Comparison of ENCODE assay signal across 11 mouse cellular contexts in genomic region chr8:104630111-104630479, GRCm38 (mm10). TPM values are rescaled to one million over a fixed set of nuclear protein-coding genes. Genes with fewer than 3 reads are reported as not detected.
DNase-seq lines count a peak whose midpoint lies in the region; ATAC-seq lines count a peak whose summit lies in the region.
"Had no signal": no experiment of that assay in that cellular context is flagged by ENCODE, and none has a peak within 500 bp of the region (broad histone marks: within the 10 kb centered on the region; RNA-seq: fewer than 3 reads in every experiment).

No protein-coding gene starts in this region.

- H3K4me1 ChIP-seq in hindbrain, embryonic 10.5 days (replicated peaks) = peaks cover 27% of the 10 kb centered on the region
- H3K4me1 ChIP-seq in hindbrain, embryonic 11.5 days (replicated peaks; ENCODE audit: control insufficient read depth, insufficient read depth, low read length) = no peaks in the 10 kb centered on the region; the same call in 1 of the 2 replicates
- peaks cover 24% of the 10 kb centered on the region for H3K4me1 ChIP-seq in embryonic facial prominence, embryonic 10.5 days
- H3K4me1 ChIP-seq in hindbrain, embryonic 15.5 days (replicated peaks) = peaks cover 14% of the 10 kb centered on the region
- peaks cover 10% of the 10 kb centered on the region for H3K4me1 ChIP-seq in midbrain, embryonic 13.5 days (replicated peaks)

- 37% methylated on average over 8 of the region's 8 CpGs for WGBS in hindbrain, embryonic 10.5 days
- WGBS in hindbrain, embryonic 11.5 days = 40% methylated on average over 8 of the region's 8 CpGs
- WGBS in embryonic facial prominence, embryonic 10.5 days = 41% methylated on average over 8 of the region's 8 CpGs
- 40% methylated on average over 8 of the region's 8 CpGs for WGBS in hindbrain, embryonic 15.5 days
- WGBS in midbrain, embryonic 13.5 days = 40% methylated on average over 8 of the region's 8 CpGs

- H3K27me3 ChIP-seq in hindbrain, embryonic 10.5 days (ENCODE audit: insufficient read depth, poor library complexity, severe bottlenecking) = peaks cover 43% of the 10 kb centered on the region
- peaks cover 17% of the 10 kb centered on the region for H3K27me3 ChIP-seq in hindbrain, embryonic 11.5 days (ENCODE audit: control insufficient read depth, insufficient read depth, low read length)
- H3K27me3 ChIP-seq in embryonic facial prominence, embryonic 10.5 days (replicated peaks; ENCODE audit: low read depth, poor library complexity, severe bottlenecking) = peaks cover 47% of the 10 kb centered on the region
- peaks cover 7% of the 10 kb centered on the region for H3K27me3 ChIP-seq in hindbrain, embryonic 15.5 days
- H3K27me3 ChIP-seq in midbrain, embryonic 13.5 days = peaks cover 30% of the 10 kb centered on the region

- H3K9ac ChIP-seq in hindbrain, embryonic 11.5 days (ENCODE audit: low read depth, low read length) = no peak overlapping the region
- H3K9ac ChIP-seq in hindbrain, embryonic 15.5 days = no peak overlapping the region
- no peak overlapping the region for H3K9ac ChIP-seq in midbrain, embryonic 13.5 days (replicated peaks)

- no peak for DNase-seq in hindbrain, embryonic 10.5 days (ENCODE audit: low spot score)
- DNase-seq in hindbrain, embryonic 11.5 days (ENCODE audit: low spot score) = no peak
- DNase-seq in embryonic facial prominence, embryonic 10.5 days (ENCODE audit: low spot score) = no peak
- DNase-seq in urinary bladder, postnatal 25 days (ENCODE audit: low spot score) = no peak
- no peak for DNase-seq in cerebellum, adult 11 months
- no peak for DNase-seq in gastrocnemius, postnatal 36 days

- H3K27ac ChIP-seq in hindbrain, embryonic 10.5 days = no peak overlapping the region
- no peak overlapping the region for H3K27ac ChIP-seq in hindbrain, embryonic 11.5 days (ENCODE audit: low read depth, low read length)
- no peak overlapping the region for H3K27ac ChIP-seq in embryonic facial prominence, embryonic 10.5 days (replicated peaks)
- no peak overlapping the region for H3K27ac ChIP-seq in hindbrain, embryonic 15.5 days (replicated peaks)
- no peak overlapping the region for H3K27ac ChIP-seq in midbrain, embryonic 13.5 days

- H3K9me3 ChIP-seq in hindbrain, embryonic 10.5 days = no peaks in the 10 kb centered on the region
- no peaks in the 10 kb centered on the region for H3K9me3 ChIP-seq in hindbrain, embryonic 11.5 days (ENCODE audit: control insufficient read depth, low read length)
- H3K9me3 ChIP-seq in embryonic facial prominence, embryonic 10.5 days = no peaks in the 10 kb centered on the region
- no peaks in the 10 kb centered on the region for H3K9me3 ChIP-seq in hindbrain, embryonic 15.5 days
- no peaks in the 10 kb centered on the region for H3K9me3 ChIP-seq in midbrain, embryonic 13.5 days

- ATAC-seq in hindbrain, embryonic 11.5 days (ENCODE audit: low FRiP score) = no peak
- ATAC-seq in hindbrain, embryonic 15.5 days (ENCODE audit: low FRiP score, low read depth) = no peak
- ATAC-seq in midbrain, embryonic 13.5 days = no peak

- H3K36me3 ChIP-seq in hindbrain, embryonic 10.5 days = peaks cover 3% of the 10 kb centered on the region
- H3K36me3 ChIP-seq in hindbrain, embryonic 11.5 days (ENCODE audit: control insufficient read depth, insufficient read depth, low read length) = no peaks in the 10 kb centered on the region
- H3K36me3 ChIP-seq in embryonic facial prominence, embryonic 10.5 days (replicated peaks) = no peaks in the 10 kb centered on the region; the same call in 1 of the 2 replicates
- 0 out of 2 replicates have a peak, but pooled peaks cover 6% of the 10 kb centered on the region for H3K36me3 ChIP-seq in hindbrain, embryonic 15.5 days
- peaks cover 3% of the 10 kb centered on the region; the same call in 1 of the 2 replicates for H3K36me3 ChIP-seq in midbrain, embryonic 13.5 days

- peak overlapping the region; percentile 54; the same call in 1 of the 2 replicates for H3K4me3 ChIP-seq in hindbrain, embryonic 10.5 days
- no peak overlapping the region for H3K4me3 ChIP-seq in hindbrain, embryonic 11.5 days (ENCODE audit: low read depth, low read length)
- H3K4me3 ChIP-seq in embryonic facial prominence, embryonic 10.5 days = peak overlapping the region; percentile 57; the same call in 1 of the 2 replicates
- peak overlapping the region; percentile 30 for H3K4me3 ChIP-seq in hindbrain, embryonic 15.5 days
- peak overlapping the region; percentile 32; the same call in 1 of the 2 replicates for H3K4me3 ChIP-seq in midbrain, embryonic 13.5 days (replicated peaks)

- H3K4me2 ChIP-seq in hindbrain, embryonic 11.5 days (replicated peaks; ENCODE audit: low read depth, low read length) = no peak overlapping the region
- H3K4me2 ChIP-seq in hindbrain, embryonic 15.5 days = peak overlapping the region; percentile 59
- H3K4me2 ChIP-seq in midbrain, embryonic 13.5 days (replicated peaks) = peak overlapping the region; percentile 55; the same call in 1 of the 2 replicates

- intact Hi-C loops in gastrocnemius, postnatal 36 days (cut with DNase I) = no loop called here

RNA-seq across cellular contexts. Expression of gene Rrad, which starts 1.0 kb away (rescaled TPM):
- 1.2 and 1.5 TPM in 2 replicates for polyA plus RNA-seq in hindbrain, embryonic 10.5 days (2016; fragmentation: Nextera tagmentation; extraction: Ambion mirVana)
- 1.7 and 2.1 TPM in 2 replicates for polyA plus RNA-seq in hindbrain, embryonic 11.5 days (2014; fragmentation: Nextera tagmentation; extraction: Ambion mirVana)
- polyA plus RNA-seq in embryonic facial prominence, embryonic 10.5 days (2016; fragmentation: Nextera tagmentation; extraction: Ambion mirVana) = 0.92 and 1.3 TPM in 2 replicates
- polyA plus RNA-seq in hindbrain, embryonic 15.5 days (2015; fragmentation: Nextera tagmentation; extraction: Ambion mirVana) = 3.0 and 3.9 TPM in 2 replicates
- polyA plus RNA-seq in midbrain, embryonic 13.5 days (2015; fragmentation: Nextera tagmentation; extraction: Ambion mirVana) = 2.8 and 3.3 TPM in 2 replicates
- total RNA-seq in gastrocnemius, postnatal 36 days (2021) = 1 to 10 TPM; 2.2 to 2.9 TPM

RNA-seq across cellular contexts. Expression of gene Cdh16, which starts 5.9 kb away (rescaled TPM):
- polyA plus RNA-seq in hindbrain, embryonic 10.5 days (2016; fragmentation: Nextera tagmentation; extraction: Ambion mirVana) = not detected in 2 replicates
- not detected in 2 replicates for polyA plus RNA-seq in hindbrain, embryonic 11.5 days (2014; fragmentation: Nextera tagmentation; extraction: Ambion mirVana)
- not detected in 2 replicates for polyA plus RNA-seq in embryonic facial prominence, embryonic 10.5 days (2016; fragmentation: Nextera tagmentation; extraction: Ambion mirVana)
- polyA plus RNA-seq in hindbrain, embryonic 15.5 days (2015; fragmentation: Nextera tagmentation; extraction: Ambion mirVana) = not detected in 2 replicates
- not detected in 2 replicates for polyA plus RNA-seq in midbrain, embryonic 13.5 days (2015; fragmentation: Nextera tagmentation; extraction: Ambion mirVana)
- not detected for total RNA-seq in gastrocnemius, postnatal 36 days (2021)
- total RNA-seq: left cerebral cortex, postnatal 25 days had no signal
- polyA plus RNA-seq: brain, embryonic 14.5 days; urinary bladder, adult 2 months had no signal

RNA-seq across cellular contexts. Expression of gene Ciao2b, which starts 11.7 kb away (rescaled TPM):
- polyA plus RNA-seq in hindbrain, embryonic 10.5 days (2016; fragmentation: Nextera tagmentation; extraction: Ambion mirVana) = 111 and 121 TPM in 2 replicates
- polyA plus RNA-seq in hindbrain, embryonic 11.5 days (2014; fragmentation: Nextera tagmentation; extraction: Ambion mirVana) = 99.6 and 103 TPM in 2 replicates
- polyA plus RNA-seq in embryonic facial prominence, embryonic 10.5 days (2016; fragmentation: Nextera tagmentation; extraction: Ambion mirVana) = 97.6 and 98.6 TPM in 2 replicates
- 125 and 131 TPM in 2 replicates for polyA plus RNA-seq in hindbrain, embryonic 15.5 days (2015; fragmentation: Nextera tagmentation; extraction: Ambion mirVana)
- polyA plus RNA-seq in midbrain, embryonic 13.5 days (2015; fragmentation: Nextera tagmentation; extraction: Ambion mirVana) = 137 and 141 TPM in 2 replicates
- 10 to 100 TPM; 29.1 to 29.4 TPM for total RNA-seq in gastrocnemius, postnatal 36 days (2021)

RNA-seq across cellular contexts. Expression of gene Pdp2, which starts 38.8 kb away (rescaled TPM):
- polyA plus RNA-seq in hindbrain, embryonic 10.5 days (2016; fragmentation: Nextera tagmentation; extraction: Ambion mirVana) = 12.7 and 13.3 TPM in 2 replicates
- 14.4 and 17.1 TPM in 2 replicates for polyA plus RNA-seq in hindbrain, embryonic 11.5 days (2014; fragmentation: Nextera tagmentation; extraction: Ambion mirVana)
- 15.4 and 16.0 TPM in 2 replicates for polyA plus RNA-seq in embryonic facial prominence, embryonic 10.5 days (2016; fragmentation: Nextera tagmentation; extraction: Ambion mirVana)
- polyA plus RNA-seq in hindbrain, embryonic 15.5 days (2015; fragmentation: Nextera tagmentation; extraction: Ambion mirVana) = 17.9 and 20.6 TPM in 2 replicates
- polyA plus RNA-seq in midbrain, embryonic 13.5 days (2015; fragmentation: Nextera tagmentation; extraction: Ambion mirVana) = 17.4 and 19.8 TPM in 2 replicates
- total RNA-seq in gastrocnemius, postnatal 36 days (2021) = 1 to 10 TPM; 4.2 to 7.4 TPM
